Mouse (Mus musculus): ENCODE measurements at regions not wholly inside any gene's neighbourhood (a gene's known extent, or its start where the extent isn't known, plus 50 kb on each side); places are given as distances from the start of the nearest gene placed in this dataset. TPM values are rescaled to one million over a fixed set of nuclear protein-coding genes. Genes with fewer than 3 reads are reported as not detected.

DNA sequence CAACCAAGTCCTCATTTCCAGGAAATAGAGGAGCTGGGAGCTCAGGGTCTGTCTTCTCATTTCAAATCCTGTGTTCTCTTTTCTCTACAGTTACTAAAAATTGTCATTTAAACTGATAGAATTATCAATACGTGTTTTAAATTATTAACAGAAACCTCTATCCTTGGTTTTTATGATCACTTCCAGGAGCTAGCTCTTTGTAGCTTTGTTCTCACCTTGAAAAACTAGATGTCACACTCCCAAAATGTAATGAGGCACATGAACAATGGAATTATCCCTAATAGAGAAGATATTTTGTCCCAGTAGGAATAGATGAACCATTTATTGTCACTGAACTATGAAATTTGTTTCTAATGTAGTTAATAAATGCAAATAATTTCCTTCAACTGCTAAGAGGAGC is 60.0 kb upstream of the Fam216b start:
- H3K27me3 ChIP-seq (replicated peaks; ENCODE audit: insufficient read depth, low read length) = no peaks in the 10 kb centered on the region
- 93% methylated on average over 1 of the region's 1 CpGs for WGBS
- TF ChIP-seq CTCF (IDR thresholded peaks at IDR 0.05) (no peak), EP300 (IDR thresholded peaks at IDR 0.05) (no peak)
- H3K36me3 ChIP-seq (ENCODE audit: insufficient read depth, low read length) = no peaks in the 10 kb centered on the region
- H3K27ac ChIP-seq (ENCODE audit: low read length) = no peak overlapping the region
- no peak for DNase-seq (ENCODE audit: low spot score)
- no peaks in the 10 kb centered on the region for H3K4me1 ChIP-seq (ENCODE audit: insufficient read depth, low read depth, low read length)
- H3K4me3 ChIP-seq (ENCODE audit: low read depth, low read length) = no peak overlapping the region
- H3K4me2 ChIP-seq (replicated peaks; ENCODE audit: low read depth, low read length) = no peak overlapping the region
- no peaks in the 10 kb centered on the region for H3K9me3 ChIP-seq (ENCODE audit: low read length)
- ATAC-seq = no peak
- no peak overlapping the region for H3K9ac ChIP-seq (replicated peaks; ENCODE audit: low read depth)

DNA sequence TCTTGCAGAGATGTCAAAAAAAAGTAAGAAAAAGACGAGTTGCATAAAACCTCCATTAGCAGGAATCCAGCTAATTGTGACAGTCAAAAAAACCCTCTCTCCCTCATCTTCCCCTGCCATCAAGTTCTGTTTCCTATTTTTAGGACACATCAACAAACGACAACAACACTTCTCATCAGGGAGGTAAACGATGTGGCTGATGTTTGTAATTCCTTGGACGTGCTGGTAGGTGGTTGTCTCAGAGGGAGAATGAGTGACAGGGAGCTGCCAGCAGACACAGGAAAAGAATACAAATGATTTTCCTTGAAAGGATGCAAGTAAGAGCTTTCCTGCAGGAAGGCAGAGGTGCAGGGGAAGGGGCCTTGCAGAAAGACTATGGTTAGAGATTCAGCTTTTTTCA is 54.9 kb upstream of the Fam216b start:
- Histone ChIP-seq H3K9me3 (ENCODE audit: low read length) (no peaks in the 10 kb centered on the region), H3K36me3 (ENCODE audit: insufficient read depth, low read length) (no peaks in the 10 kb centered on the region), H3K27me3 (replicated peaks; ENCODE audit: insufficient read depth, low read length) (no peaks in the 10 kb centered on the region), H3K27ac (ENCODE audit: low read length) (no peak overlapping the region), H3K9ac (replicated peaks; ENCODE audit: low read depth) (no peak overlapping the region), H3K4me1 (ENCODE audit: insufficient read depth, low read depth, low read length) (no peaks in the 10 kb centered on the region), H3K4me2 (replicated peaks; ENCODE audit: low read depth, low read length) (no peak overlapping the region), H3K4me3 (ENCODE audit: low read depth, low read length) (no peak overlapping the region)
- DNase-seq (ENCODE audit: low spot score) (no peak), ATAC-seq (no peak)
- TF ChIP-seq CTCF (IDR thresholded peaks at IDR 0.05) (no peak), EP300 (IDR thresholded peaks at IDR 0.05) (no peak)
- 30% methylated on average over 4 of the region's 4 CpGs for WGBS

MicroRNAs in the stretch of these regions (microRNA counts, 519-probe panel; counts per million panel counts)
- not detected for microRNA mmu-miR-1971

Small RNAs in the stretch of these regions (microRNA-seq; reads per million reads assigned to microRNA genes)
- not detected for gene Mir1971

Data from lung, postnatal 0 days (tissue).